Mouse (Mus musculus) left cerebral cortex, adult 2 months (tissue): ENCODE measurements around the gene 1810009A15Rik. TPM values are rescaled to one million over a fixed set of nuclear protein-coding genes. Genes with fewer than 3 reads are reported as not detected.
"Not testable (repeated sequence)": the region's sequence is repeated elsewhere in the genome, so short reads cannot be mapped to it uniquely, and the experiment has no call there.

ENCODE experiments used
- DNase-seq, 2 experiments: peaks; one replicate each; pipeline ENCODE4 v3.0.0; 2021 to 2022; ENCODE audit warnings: low spot score in 2 of 2, mixed read lengths in 1 of 2; ENCODE audit errors: extremely low spot score in 1 of 2
- H3K27ac ChIP-seq: fragments of 200-600 bp; 2 replicates; pipeline ENCODE4 v1.8.1; 2022
- H3K4me3 ChIP-seq: fragments of 200-600 bp; 2 replicates; pipeline ENCODE4 v1.8.1; 2022
- CTCF ChIP-seq: fragments of 200-600 bp; IDR thresholded peaks from 2 replicates; pipeline ENCODE4 v1.8.1; 2022; ENCODE audit warnings: antibody characterized with exemption, mild to moderate bottlenecking, moderate library complexity
- intact Hi-C: fragments of 180-260 bp; cut with DNase I; formaldehyde crosslinking; loops from one replicate; pipeline ENCODE4 v1.15.1; 2025
- total RNA-seq, 2 experiments: library from RNA; stranded (reverse); gene quantifications; 2 replicates each; pipeline ENCODE4 v1.2.3; 2021

The 1810009A15Rik gene
- total RNA-seq, 2 experiments from 2014 or later, result 22.5 to 23.2 TPM

DNA sequence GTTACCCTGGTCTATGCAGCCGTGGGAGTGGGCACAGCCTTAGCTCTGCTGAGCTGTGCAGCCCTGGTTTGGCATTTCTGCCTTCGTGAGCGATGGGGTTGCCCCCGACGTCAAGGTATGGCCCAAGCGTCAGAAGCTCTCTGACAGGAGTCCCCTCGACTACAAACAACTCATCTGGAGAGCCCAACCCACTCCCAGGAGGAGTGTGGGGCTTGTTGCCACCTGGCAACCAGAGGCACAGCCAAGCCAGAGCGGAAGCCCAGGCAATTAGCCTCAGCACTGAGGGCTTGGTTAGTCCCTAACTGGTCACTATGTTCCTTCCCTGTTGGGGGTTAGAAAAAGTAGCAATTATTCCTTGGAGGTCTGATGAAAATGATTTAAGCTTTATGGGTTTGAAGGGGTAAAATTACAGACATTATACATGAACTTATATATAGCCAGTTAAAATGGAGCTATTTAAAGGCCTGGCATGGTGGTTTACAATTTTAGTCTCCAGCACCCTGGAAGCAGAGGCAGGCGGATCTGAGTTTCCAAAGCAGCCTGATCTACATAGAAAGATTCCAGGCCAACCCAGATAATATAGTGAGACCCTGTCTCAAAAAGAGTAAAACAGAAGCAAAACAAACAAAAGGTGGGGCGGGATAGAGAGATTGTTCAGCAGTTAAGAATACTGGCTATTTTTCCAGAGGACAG lies 36.3 kb upstream of the 1810009A15Rik start:
- intact Hi-C loops, result no loop called here
- no peak for DNase-seq
- H3K27ac ChIP-seq, result peak overlapping the region; percentile 75
- TF ChIP-seq CTCF, result no peak
- no peak overlapping the region for H3K4me3 ChIP-seq

DNA sequence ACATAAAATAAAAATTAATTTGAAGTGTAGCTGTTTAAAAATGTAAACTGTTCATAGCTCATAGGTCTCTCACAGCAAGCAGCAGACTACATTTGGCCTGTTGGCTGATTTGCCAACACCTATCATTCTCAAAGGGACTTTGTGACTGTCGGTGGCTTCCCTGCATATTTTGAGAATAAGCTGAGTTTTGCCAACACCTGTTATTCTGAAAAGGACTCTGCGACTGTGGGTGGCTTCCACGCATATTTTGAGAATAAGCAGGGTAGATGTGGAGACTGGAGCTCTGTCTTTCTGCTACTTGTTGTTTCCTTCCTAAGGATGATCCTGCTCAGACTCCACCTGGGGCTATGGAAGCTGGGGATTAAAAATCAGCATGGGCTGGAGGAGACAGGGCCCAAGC lies 35.5 kb upstream of the 1810009A15Rik start:
- intact Hi-C loops, result no loop called here
- TF ChIP-seq CTCF, result no peak
- peak overlapping the region; percentile 42; the same call in 1 of the 2 replicates for H3K27ac ChIP-seq
- no peak for DNase-seq
- no peak overlapping the region for H3K4me3 ChIP-seq

DNA sequence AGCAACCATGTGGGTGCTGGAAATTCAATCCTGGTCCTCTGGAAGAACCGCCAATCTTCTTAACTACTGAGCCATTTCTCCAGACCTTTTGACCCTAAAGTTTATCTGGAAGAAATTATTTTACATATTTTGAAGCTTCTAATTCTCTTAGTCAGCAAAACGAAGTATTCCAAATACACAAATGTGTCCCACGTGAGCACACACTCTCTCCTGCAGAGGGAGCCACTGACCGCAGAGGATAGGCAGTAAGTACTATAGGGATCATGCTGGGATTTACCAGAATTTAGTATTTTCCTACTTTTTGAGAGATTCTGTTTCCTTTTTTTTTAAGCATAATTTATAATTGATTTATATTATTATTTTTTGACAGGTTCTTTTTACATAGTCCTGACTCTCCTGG lies 31.0 kb upstream of the 1810009A15Rik start:
- no peak for DNase-seq
- intact Hi-C loops, result loop anchor here (5.0 kb wide), 1 partner anchor 255 kb away; no protein-coding TSS in a partner anchor
- peak; percentile 73 for TF ChIP-seq CTCF
- Histone ChIP-seq H3K4me3 (no peak overlapping the region), H3K27ac (no peak overlapping the region)

DNA sequence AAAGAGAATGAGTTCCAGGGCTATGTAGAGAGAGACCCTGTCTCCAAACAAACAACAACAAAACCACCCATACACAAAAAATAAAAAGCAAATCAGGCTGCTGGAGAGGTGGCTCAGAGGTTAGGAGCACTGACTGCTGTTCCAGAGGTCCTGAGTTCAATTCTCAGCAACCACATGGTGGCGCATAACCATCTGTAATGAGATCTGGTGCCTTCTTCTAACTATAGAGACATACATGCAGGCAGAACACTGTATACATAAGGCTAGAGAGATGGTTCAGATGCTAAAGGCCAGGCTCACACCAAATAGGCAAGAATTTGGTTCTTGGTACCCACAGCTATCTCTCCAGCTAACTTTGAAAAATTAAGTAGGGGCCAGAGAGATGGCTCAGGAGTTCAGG lies 29.6 kb upstream of the 1810009A15Rik start:
- no peak overlapping the region for H3K27ac ChIP-seq
- DNase-seq, result no peak
- intact Hi-C loops, result loop anchor here (5.0 kb wide), 1 partner anchor 253 kb away; no protein-coding TSS in a partner anchor
- no peak overlapping the region for H3K4me3 ChIP-seq
- peak; percentile 47 for TF ChIP-seq CTCF

DNA sequence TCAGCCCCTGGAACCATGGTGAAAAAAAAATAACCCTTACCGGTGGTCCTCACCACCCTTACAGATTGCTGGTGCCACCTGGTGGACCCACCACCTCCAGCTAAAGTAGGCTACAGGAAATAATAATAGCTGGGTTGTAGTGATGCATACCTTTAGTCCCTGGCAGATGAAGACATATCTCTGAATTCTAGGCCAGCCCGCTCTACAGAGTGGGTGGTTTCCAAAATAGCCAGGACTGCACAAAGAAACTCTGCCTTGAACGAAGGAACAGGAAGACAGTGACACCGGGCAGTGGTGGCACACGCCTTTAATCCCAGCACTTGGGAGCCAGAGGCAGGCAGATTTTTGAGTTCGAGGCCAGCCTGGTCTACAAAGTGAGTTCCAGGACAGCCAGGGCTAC lies 24.4 kb upstream of the 1810009A15Rik start:
- no peak; the same call in 1 of the 2 replicates for TF ChIP-seq CTCF

DNA sequence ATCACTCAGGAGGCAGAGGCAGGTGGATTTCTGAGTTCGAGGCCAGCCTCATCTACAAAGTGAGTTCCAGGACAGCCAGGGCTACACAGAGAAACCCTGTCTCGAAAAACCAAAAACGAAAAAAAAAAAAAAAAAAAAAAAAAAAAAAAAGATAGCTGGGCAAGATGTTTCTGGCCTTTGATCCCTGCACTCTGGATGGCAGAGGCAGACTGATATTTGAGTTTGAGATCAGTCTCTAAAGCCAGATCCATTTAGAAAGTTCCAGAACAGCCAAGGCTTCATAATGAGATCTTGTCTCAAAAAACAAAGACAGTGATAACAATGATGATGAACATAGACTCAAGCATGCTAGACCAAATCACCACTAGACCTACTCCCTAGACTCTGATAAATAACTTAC lies 18.3 kb upstream of the 1810009A15Rik start:
- DNase-seq, H3K4me3 ChIP-seq, intact Hi-C loops, H3K27ac ChIP-seq: not testable (repeated sequence)

More for the DNA sequence above, 24.4 kb upstream of the 1810009A15Rik start:
- intact Hi-C loops, result no loop called here
- Histone ChIP-seq H3K4me3 (no peak overlapping the region), H3K27ac (no peak overlapping the region)
- DNase-seq, result no peak

DNA sequence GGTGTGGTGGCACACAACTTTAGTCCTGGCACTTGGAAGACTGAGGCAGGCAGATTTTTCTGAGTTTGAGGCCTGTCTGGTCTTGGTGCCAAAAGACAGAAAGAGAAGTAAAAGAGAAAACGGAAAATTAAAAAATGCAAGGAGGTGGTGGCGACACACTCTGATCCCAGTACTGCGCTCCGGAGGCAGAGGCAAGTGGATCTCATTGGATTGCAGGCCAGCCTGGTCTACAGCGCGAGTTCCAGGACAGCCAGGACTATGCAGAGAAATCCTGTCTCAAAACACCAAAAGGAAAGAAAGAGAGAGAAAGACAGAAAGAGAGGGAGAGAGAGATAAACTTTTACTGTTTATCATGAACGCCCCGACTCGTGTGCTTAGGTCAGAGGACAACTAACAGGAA lies 17.8 kb upstream of the 1810009A15Rik start:
- H3K27ac ChIP-seq, result peak overlapping the region; percentile 82
- no peak for TF ChIP-seq CTCF
- intact Hi-C loops, result loop anchor here (1.0 kb wide), 1 partner anchor 52 kb away; the partner anchor contains the start of gene Ttc9c
- DNase-seq, result no peak
- H3K4me3 ChIP-seq, result peak overlapping the region; percentile 88

DNA sequence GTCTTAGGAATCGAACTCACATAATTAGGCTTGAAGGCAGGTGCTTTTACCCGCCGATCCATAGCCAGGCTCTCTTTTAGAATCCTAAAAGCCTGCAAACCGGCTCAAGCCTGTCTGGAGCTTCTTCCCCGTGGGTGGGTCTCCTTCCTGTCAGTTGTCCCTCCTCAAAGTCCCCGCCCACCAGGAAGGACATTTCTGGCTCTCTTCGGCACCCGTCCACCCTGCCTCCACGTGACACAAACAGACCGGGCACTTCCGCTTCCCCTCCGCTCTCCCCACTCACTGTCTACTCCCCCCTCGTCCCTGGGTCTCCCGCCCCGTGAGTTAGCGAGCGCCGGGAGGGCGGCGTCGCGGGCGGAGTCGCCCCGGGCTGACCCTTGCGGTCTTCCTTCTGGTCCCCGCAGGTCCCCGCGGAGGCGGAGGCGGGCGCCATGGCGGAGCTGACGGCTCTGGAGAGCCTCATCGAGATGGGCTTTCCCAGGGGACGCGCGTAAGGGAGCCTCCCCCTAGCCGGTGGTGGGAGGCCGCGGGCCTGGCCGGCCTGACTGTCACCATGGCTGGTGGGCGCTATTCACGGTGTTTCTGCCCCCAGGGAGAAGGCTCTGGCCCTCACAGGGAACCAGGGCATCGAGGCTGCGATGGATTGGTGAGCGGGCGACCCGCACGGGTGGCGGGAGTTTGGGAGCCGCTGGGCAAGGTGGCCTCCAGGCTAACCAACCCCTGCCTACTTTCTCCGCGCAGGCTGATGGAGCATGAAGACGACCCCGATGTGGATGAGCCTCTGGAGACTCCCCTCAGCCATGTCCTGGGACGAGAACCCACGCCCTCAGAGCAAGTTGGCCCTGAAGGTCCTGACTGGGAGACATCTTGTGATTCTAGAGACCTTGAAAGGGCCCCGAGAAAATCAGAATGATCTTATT lies 17.1 kb upstream of the 1810009A15Rik start, which contains the start of gene Ubxn1:
Gene Ubxn1, plus strand, starts transcription at position 230 of the 920 bp plus-strand sequence.
- peak within 1 kb of the TSS; percentile 88 for H3K4me3 ChIP-seq
- peak; percentile 97 to 99 for DNase-seq
- H3K27ac ChIP-seq, result peak within 1 kb of the TSS; percentile 82
- no peak for TF ChIP-seq CTCF
- intact Hi-C loops, result loop anchor here (1.0 kb wide), 1 partner anchor 52 kb away; the partner anchor contains the start of gene Ttc9c

DNA sequence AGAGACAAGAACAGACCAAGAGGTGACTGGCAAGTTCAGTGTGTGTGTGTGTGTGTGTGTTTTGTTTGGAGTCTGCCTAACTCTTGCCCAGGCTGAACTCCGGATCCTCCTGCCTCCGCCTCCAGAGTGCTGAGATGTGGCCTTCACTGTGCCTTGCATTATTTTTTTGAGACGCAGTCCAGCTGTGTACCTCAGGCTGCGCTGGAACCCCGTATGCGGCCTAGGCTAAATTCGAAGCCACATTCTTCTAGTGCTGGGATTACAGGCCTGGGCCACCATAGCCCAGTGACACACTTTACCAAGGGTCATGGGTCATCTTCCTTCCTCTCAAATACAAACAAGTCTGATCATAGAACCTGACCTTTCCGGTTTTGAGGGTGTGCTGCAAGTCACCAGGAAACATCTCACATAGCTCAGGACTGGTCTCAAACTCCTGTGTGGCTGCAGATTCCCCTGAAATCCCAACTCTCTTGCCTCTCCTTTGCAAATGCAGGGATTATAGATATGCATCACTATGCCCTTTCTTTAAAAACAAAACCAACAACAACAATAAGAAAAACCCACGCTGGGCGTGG lies 16.3 kb upstream of the 1810009A15Rik start:
- TF ChIP-seq CTCF, result no peak
- intact Hi-C loops, result no loop called here

DNA sequence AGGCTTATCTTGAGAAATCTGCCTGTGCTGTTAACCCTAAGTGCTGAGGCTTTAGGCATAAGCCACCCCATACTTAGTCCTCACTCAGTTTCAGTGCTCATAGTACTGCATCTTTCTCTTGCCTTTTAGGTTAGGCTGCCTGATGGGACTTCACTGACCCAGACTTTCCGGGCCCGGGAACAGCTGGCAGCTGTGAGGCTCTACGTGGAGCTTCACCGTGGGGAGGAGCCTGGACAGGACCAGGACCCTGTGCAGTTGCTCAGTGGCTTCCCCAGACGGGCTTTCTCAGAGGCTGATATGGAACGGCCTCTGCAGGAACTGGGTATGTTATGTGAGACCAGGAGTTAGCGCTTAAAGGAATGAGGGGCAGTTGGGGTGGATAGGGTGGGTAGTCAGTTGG lies 13.6 kb upstream of the 1810009A15Rik start:
- no peak for TF ChIP-seq CTCF
- no peak overlapping the region for H3K4me3 ChIP-seq
- no peak for DNase-seq
- H3K27ac ChIP-seq, result no peak overlapping the region
- intact Hi-C loops, result no loop called here

More for the DNA sequence above, 16.3 kb upstream of the 1810009A15Rik start:
- Histone ChIP-seq H3K4me3 (peak overlapping the region; percentile 88), H3K27ac (no peak overlapping the region; the same call in 1 of the 2 replicates)
- DNase-seq, result no peak

DNA sequence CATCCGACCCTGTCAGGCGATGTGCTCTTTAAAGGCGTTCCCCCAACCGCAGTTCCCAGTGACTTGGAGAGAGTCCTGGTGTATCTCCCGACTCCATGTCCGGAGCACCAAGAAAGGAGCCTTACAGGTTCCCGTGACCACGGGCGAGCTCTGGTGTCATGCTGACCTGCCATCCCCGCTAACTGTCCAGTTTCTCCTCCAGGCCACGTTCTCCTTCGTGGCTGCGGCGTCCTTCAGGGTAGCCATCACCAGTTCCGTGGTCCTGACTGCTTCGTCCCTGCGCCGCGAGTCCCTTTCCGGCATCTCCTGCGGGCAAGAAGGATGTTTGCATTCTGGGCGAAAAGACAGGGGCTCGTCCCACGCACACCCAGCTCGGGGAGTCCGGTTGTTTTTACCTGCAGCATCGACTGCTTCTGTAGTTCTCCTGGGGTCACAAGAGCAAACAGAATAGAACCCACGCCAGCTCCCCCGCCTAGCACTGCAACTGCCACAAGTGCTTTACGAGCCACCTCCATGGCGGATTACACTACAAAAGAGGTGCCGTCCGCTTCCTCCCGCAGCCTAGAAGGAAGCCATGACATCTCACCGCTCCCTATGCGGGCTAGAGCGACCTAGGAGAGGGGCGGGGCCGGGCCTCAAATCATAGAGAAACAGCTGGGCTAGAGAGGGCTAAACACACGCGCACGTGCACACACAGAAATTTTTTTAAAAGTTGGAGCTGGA lies 8.2 kb upstream of the 1810009A15Rik start, which contains the start of gene Uqcc3:
Gene Uqcc3, minus strand, starts transcription at position 613 of the 723 bp plus-strand sequence.
- TF ChIP-seq CTCF, result no peak
- DNase-seq, result peak; percentile 86
- intact Hi-C loops, result no loop called here
- H3K27ac ChIP-seq, result peak within 1 kb of the TSS; percentile 95
- H3K4me3 ChIP-seq, result peak within 1 kb of the TSS; percentile 90
